Mouse (Mus musculus) myocyte (in vitro differentiated cells): ENCODE results near the gene Il4i1.

Source experiments
- MYOG ChIP-seq, 3 experiments: IDR thresholded peaks; one replicate each; pipeline ENCODE4 v1.6.1; 2011; ENCODE audit warnings: control low read depth in 2 of 3, low read depth in 2 of 3, mild to moderate bottlenecking in 2 of 3; ENCODE audit not compliant: insufficient read length in 2 of 3, control insufficient read depth in 1 of 3, insufficient read depth in 1 of 3
- POLR2A ChIP-seq: IDR thresholded peaks from one replicate; pipeline ENCODE4 v1.6.1; 2011; ENCODE audit warnings: low read depth, mild to moderate bottlenecking, control low read depth, moderate library complexity; ENCODE audit not compliant: insufficient read length
- REST ChIP-seq: IDR thresholded peaks from one replicate; pipeline ENCODE4 v1.6.1; 2011; ENCODE audit warnings: mild to moderate bottlenecking, control low read depth, moderate library complexity; ENCODE audit not compliant: insufficient read depth, insufficient read length
- TCF12 ChIP-seq: IDR thresholded peaks from one replicate; pipeline ENCODE4 v1.6.1; 2011; ENCODE audit warnings: mild to moderate bottlenecking, control low read depth; ENCODE audit not compliant: poor library complexity, insufficient read depth, severe bottlenecking
- USF1 ChIP-seq: IDR thresholded peaks from one replicate; pipeline ENCODE4 v1.6.1; 2011; ENCODE audit warnings: low read depth, mild to moderate bottlenecking, control low read depth, moderate library complexity

- TF ChIP-seq MYOG (IDR thresholded peaks at IDR 0.05; ENCODE audit: control insufficient read depth in 1 of 3, insufficient read depth in 1 of 3, insufficient read length in 2 of 3, low read depth in 2 of 3) (peak in 1 of 3 experiments; percentile 5), POLR2A (peak; percentile 89), USF1 (no peak), REST (no peak), TCF12 (no peak)
Measured at GRCm38 (mm10) chr7:44816470-44817021, 359 bp downstream of the Il4i1 start, which contains the start of gene Atf5.
